Mouse (Mus musculus): ENCODE measurements at regions not wholly inside any gene's neighbourhood (a gene's known extent, or its start where the extent isn't known, plus 50 kb on each side); places are given as distances from the start of the nearest gene placed in this dataset.

- TF ChIP-seq CTCF (conservative IDR thresholded peaks at IDR 0.05; ENCODE audit: low read length) (no peak), POU5F1 (IDR thresholded peaks at IDR 0.05; ENCODE audit: borderline replicate concordance, low read length) (no peak), NANOG (IDR thresholded peaks at IDR 0.05; ENCODE audit: borderline replicate concordance, low read length) (no peak)
Observed at GRCm38 (mm10) chr4:16981733-16982230, 2623.5 kb upstream of the Gm12353 start.
